Mouse (Mus musculus) forebrain, embryonic 10.5 days (tissue): ENCODE results near the gene Sall2. TPM values are rescaled to one million over a fixed set of nuclear protein-coding genes. Genes with fewer than 3 reads are reported as not detected.
"Not testable (repeated sequence)": the region's sequence is repeated elsewhere in the genome, so short reads cannot be mapped to it uniquely, and the experiment has no call there.

Source experiments
- DNase-seq: peaks from one replicate; pipeline ENCODE4 v3.0.0-alpha.2; 2017; ENCODE audit warnings: low spot score; ENCODE audit errors: extremely low spot score
- H3K27ac ChIP-seq: fragments of 300-500 bp; sonication (generic); 2 replicates; pipeline ENCODE4 v1.5.1; 2016; ENCODE audit warnings: mild to moderate bottlenecking
- H3K27me3 ChIP-seq: fragments of 300-500 bp; sonication (generic); 2 replicates; pipeline ENCODE4 v1.6.1; 2016; ENCODE audit warnings: mild to moderate bottlenecking; ENCODE audit not compliant: poor library complexity, severe bottlenecking
- H3K36me3 ChIP-seq: fragments of 300-500 bp; sonication (generic); replicated peaks from 2 replicates; pipeline ENCODE4 v1.6.1; 2016; ENCODE audit warnings: mild to moderate bottlenecking, moderate library complexity
- H3K4me1 ChIP-seq: fragments of 300-500 bp; sonication (generic); 2 replicates; pipeline ENCODE4 v1.6.1; 2016
- H3K4me3 ChIP-seq: fragments of 300-500 bp; sonication (generic); 2 replicates; pipeline ENCODE4 v1.5.1; 2016; ENCODE audit warnings: mild to moderate bottlenecking, moderate library complexity
- H3K9me3 ChIP-seq: fragments of 300-500 bp; sonication (generic); 2 replicates; pipeline ENCODE4 v1.6.1; 2016; ENCODE audit warnings: mild to moderate bottlenecking, moderate library complexity
- WGBS: fragments of 180-500 bp; shearing (Covaris S2); methylation state at CpG from one replicate; pipeline ENCODE4 v1.1.7; 2016; 5-methylcytosine and 5-hydroxymethylcytosine counted together
- polyA plus RNA-seq: library from polyadenylated mRNA; unstranded; fragments of >200 nt; fragmentation: Nextera tagmentation; extraction: Ambion mirVana; gene quantifications from 2 replicates; pipeline ENCODE4 v1.2.1, GENCODE M21; 2016

Gene Sall2
- polyA plus RNA-seq, 1 experiment from 2014 or later, result 73.2 TPM

GRCm38 (mm10) chr14:52315792-52316440 is 12.6 kb downstream of the Sall2 start:
- peaks cover 67% of the 10 kb centered on the region for H3K36me3 ChIP-seq
- H3K27ac ChIP-seq, result peak overlapping the region; percentile 94
- H3K4me1 ChIP-seq, result peaks cover 65% of the 10 kb centered on the region
- WGBS, result under 1% methylated on average over 32 of the region's 41 CpGs
- no peaks in the 10 kb centered on the region for H3K27me3 ChIP-seq
- H3K4me3 ChIP-seq, result peak overlapping the region; percentile 69
- peak; percentile 80 for DNase-seq
- peaks cover 22% of the 10 kb centered on the region; the same call in 1 of the 2 replicates for H3K9me3 ChIP-seq

GRCm38 (mm10) chr14:52315283-52315780 is 13.2 kb downstream of the Sall2 start:
- no peaks in the 10 kb centered on the region for H3K27me3 ChIP-seq
- DNase-seq, result no peak
- peak overlapping the region; percentile 69 for H3K4me3 ChIP-seq
- H3K4me1 ChIP-seq, result peaks cover 65% of the 10 kb centered on the region
- peak overlapping the region; percentile 94 for H3K27ac ChIP-seq
- H3K9me3 ChIP-seq, result peaks cover 28% of the 10 kb centered on the region; the same call in 1 of the 2 replicates
- peaks cover 73% of the 10 kb centered on the region for H3K36me3 ChIP-seq
- 10% methylated on average over 17 of the region's 17 CpGs for WGBS

- 50% methylated on average over 8 of the region's 8 CpGs for WGBS
- no peak for DNase-seq
- peaks cover 28% of the 10 kb centered on the region; the same call in 1 of the 2 replicates for H3K9me3 ChIP-seq
- H3K4me1 ChIP-seq, result peaks cover 65% of the 10 kb centered on the region
- H3K27ac ChIP-seq, result peak overlapping the region; percentile 94
- H3K27me3 ChIP-seq, result no peaks in the 10 kb centered on the region
- H3K36me3 ChIP-seq, result peaks cover 75% of the 10 kb centered on the region
- H3K4me3 ChIP-seq, result peak overlapping the region; percentile 69
Measured at GRCm38 (mm10) chr14:52314808-52315150, 13.8 kb downstream of the Sall2 start.

GRCm38 (mm10) chr14:52313931-52314807 is 14.4 kb downstream of the Sall2 start:
- Histone ChIP-seq H3K27me3 (no peaks in the 10 kb centered on the region), H3K27ac (peak overlapping the region; percentile 94), H3K36me3 (peaks cover 75% of the 10 kb centered on the region), H3K4me3 (peak overlapping the region; percentile 69), H3K4me1 (peaks cover 60% of the 10 kb centered on the region), H3K9me3 (peaks cover 28% of the 10 kb centered on the region; the same call in 1 of the 2 replicates)
- no peak for DNase-seq
- WGBS, result 86% methylated on average over 26 of the region's 26 CpGs

GRCm38 (mm10) chr14:52310906-52311305 is 17.7 kb downstream of the Sall2 start:
- Histone ChIP-seq H3K36me3 (peaks cover 79% of the 10 kb centered on the region), H3K9me3 (peaks cover 28% of the 10 kb centered on the region; the same call in 1 of the 2 replicates)
- no peak for DNase-seq

GRCm38 (mm10) chr14:52310343-52310742 is 18.2 kb downstream of the Sall2 start:
- H3K36me3 ChIP-seq, result peaks cover 76% of the 10 kb centered on the region
- DNase-seq, H3K27ac ChIP-seq, H3K4me3 ChIP-seq, H3K27me3 ChIP-seq: not testable (repeated sequence)
- WGBS, result 95% methylated on average over 6 of the region's 6 CpGs
- peaks cover 42% of the 10 kb centered on the region for H3K4me1 ChIP-seq
- H3K9me3 ChIP-seq, result peaks cover 28% of the 10 kb centered on the region; the same call in 1 of the 2 replicates

More at GRCm38 (mm10) chr14:52310906-52311305, 17.7 kb downstream of the Sall2 start:
- H3K27ac ChIP-seq, result no peak overlapping the region
- 0 out of 2 replicates have a peak overlapping the region, but pooled peaks have one; percentile 3 for H3K4me3 ChIP-seq
- no peaks in the 10 kb centered on the region for H3K27me3 ChIP-seq
- 92% methylated on average over 2 of the region's 2 CpGs for WGBS
- peaks cover 44% of the 10 kb centered on the region for H3K4me1 ChIP-seq

- DNase-seq, result no peak
- Histone ChIP-seq H3K4me1 (peaks cover 17% of the 10 kb centered on the region), H3K9me3 (0 out of 2 replicates have a peak, but pooled peaks cover 7% of the 10 kb centered on the region), H3K27me3 (no peaks in the 10 kb centered on the region), H3K4me3 (no peak overlapping the region; the same call in 1 of the 2 replicates), H3K36me3 (peaks cover 34% of the 10 kb centered on the region), H3K27ac (peak overlapping the region; percentile 95; the same call in 1 of the 2 replicates)
- 95% methylated on average over 2 of the region's 2 CpGs for WGBS
Measured at GRCm38 (mm10) chr14:52306100-52306499, 22.5 kb downstream of the Sall2 start.

- Histone ChIP-seq H3K4me1 (peaks cover 17% of the 10 kb centered on the region), H3K36me3 (peaks cover 33% of the 10 kb centered on the region), H3K9me3 (no peaks in the 10 kb centered on the region), H3K27me3 (no peaks in the 10 kb centered on the region), H3K4me3 (peak within 1 kb of the TSS; percentile 80), H3K27ac (peak within 1 kb of the TSS; percentile 95)
- DNase-seq, result peak; percentile 93
- 1% methylated on average over 46 of the region's 46 CpGs for WGBS
Measured at GRCm38 (mm10) chr14:52304644-52305271, 23.8 kb downstream of the Sall2 start, which contains the start of gene Mettl3. Gene Mettl3, minus strand, starts transcription at chr14:52305128.

- H3K4me3 ChIP-seq, result peak overlapping the region; percentile 80; the same call in 1 of the 2 replicates
- H3K9me3 ChIP-seq, H3K27me3 ChIP-seq, H3K27ac ChIP-seq, DNase-seq: not testable (repeated sequence)
- peaks cover 33% of the 10 kb centered on the region for H3K36me3 ChIP-seq
- peaks cover 17% of the 10 kb centered on the region for H3K4me1 ChIP-seq
- WGBS, result 90% methylated on average over 3 of the region's 3 CpGs
Measured at GRCm38 (mm10) chr14:52303517-52303916, 25.0 kb downstream of the Sall2 start.

GRCm38 (mm10) chr14:52295558-52296264 is 32.9 kb downstream of the Sall2 start:
- H3K4me1 ChIP-seq, result no peaks in the 10 kb centered on the region
- WGBS, result 77% methylated on average over 6 of the region's 6 CpGs
- no peaks in the 10 kb centered on the region for H3K27me3 ChIP-seq
- no peaks in the 10 kb centered on the region for H3K9me3 ChIP-seq
- no peak for DNase-seq
- peaks cover 99% of the 10 kb centered on the region for H3K36me3 ChIP-seq
- H3K4me3 ChIP-seq, result no peak overlapping the region
- H3K27ac ChIP-seq, result no peak overlapping the region

- H3K36me3 ChIP-seq, result peaks cover 53% of the 10 kb centered on the region
- no peaks in the 10 kb centered on the region for H3K9me3 ChIP-seq
- peaks cover 8% of the 10 kb centered on the region for H3K4me1 ChIP-seq
- no peak for DNase-seq
- no peak overlapping the region for H3K4me3 ChIP-seq
- WGBS, result 93% methylated on average over 3 of the region's 3 CpGs
- no peaks in the 10 kb centered on the region for H3K27me3 ChIP-seq
- no peak overlapping the region for H3K27ac ChIP-seq
Measured at GRCm38 (mm10) chr14:52284191-52284590, 44.4 kb downstream of the Sall2 start.

- Histone ChIP-seq H3K27me3 (no peaks in the 10 kb centered on the region), H3K27ac (no peak overlapping the region), H3K4me1 (peaks cover 9% of the 10 kb centered on the region), H3K4me3 (no peak overlapping the region), H3K36me3 (peaks cover 48% of the 10 kb centered on the region), H3K9me3 (no peaks in the 10 kb centered on the region)
- DNase-seq, result no peak
- 98% methylated on average over 5 of the region's 5 CpGs for WGBS
Measured at GRCm38 (mm10) chr14:52283629-52284028, 44.9 kb downstream of the Sall2 start.
